7 mouse cellular contexts compared by ENCODE assay signal in the genomic region with DNA sequence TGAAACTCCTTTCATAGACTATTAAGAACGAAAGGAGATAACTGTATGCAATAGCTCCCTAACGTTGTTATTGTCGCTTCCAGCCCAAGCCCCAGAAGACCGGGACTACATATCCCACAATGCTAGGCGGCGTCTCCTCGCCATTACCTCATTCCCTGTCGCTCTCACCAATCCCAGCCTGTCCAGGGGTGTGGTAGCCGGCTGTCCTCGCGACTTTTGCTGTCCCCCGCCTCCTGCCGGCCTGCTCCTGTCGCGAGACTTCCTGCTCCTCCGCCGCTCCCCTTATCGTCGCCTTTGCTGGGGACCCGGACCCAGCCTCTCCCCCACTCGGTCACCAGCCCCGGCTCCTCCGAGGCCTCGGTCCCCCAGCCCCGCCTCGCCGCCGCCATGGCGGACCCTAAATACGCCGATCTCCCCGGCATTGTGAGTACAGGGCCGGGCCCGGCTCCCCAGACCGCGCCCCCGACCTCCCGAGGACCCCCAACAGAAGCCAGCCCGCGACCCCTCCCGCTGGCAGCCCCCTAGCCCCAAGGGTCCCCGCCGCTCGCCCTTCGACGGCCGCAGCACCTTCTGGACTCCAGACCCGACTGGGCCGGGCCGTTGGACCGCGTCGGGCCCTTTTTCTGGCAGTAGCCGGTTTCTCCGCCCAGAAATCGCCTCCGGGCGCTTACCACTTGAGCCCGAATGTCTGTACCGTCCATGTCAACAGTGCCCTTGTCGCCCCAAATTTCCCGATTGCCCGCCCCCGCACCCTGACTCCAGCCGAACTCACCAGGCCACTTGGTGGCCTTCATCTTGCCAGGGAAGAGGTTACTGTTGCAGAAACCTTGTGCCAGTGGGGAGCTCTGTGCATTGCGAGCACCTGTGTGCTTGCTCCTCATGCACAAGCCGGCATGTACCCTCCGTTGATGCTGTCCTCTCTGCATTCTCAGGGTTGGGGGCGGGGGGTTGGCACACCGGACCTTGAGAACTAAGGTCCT. TPM values are rescaled to one million over a fixed set of nuclear protein-coding genes. Genes with fewer than 3 reads are reported as not detected.
DNase-seq lines count a peak whose midpoint lies in the region; ATAC-seq lines count a peak whose summit lies in the region.

A gene (plus strand): TSS at position 257 of the 980 bp plus-strand sequence.

- H3K9ac ChIP-seq in intestine, embryonic 15.5 days: peak within 1 kb of the TSS; percentile 98

- WGBS in intestine, embryonic 15.5 days: under 1% methylated on average over 70 of the region's 70 CpGs
- under 1% methylated on average over 70 of the region's 70 CpGs for WGBS in midbrain, embryonic 10.5 days

- peak within 1 kb of the TSS; percentile 85 for H3K4me2 ChIP-seq in intestine, embryonic 15.5 days (replicated peaks)

- no peaks in the 10 kb centered on the region for H3K9me3 ChIP-seq in intestine, embryonic 15.5 days
- H3K9me3 ChIP-seq in midbrain, embryonic 10.5 days (replicated peaks): no peaks in the 10 kb centered on the region

- intact Hi-C loops in gastrocnemius, postnatal 36 days (cut with DNase I): no loop called here
- intact Hi-C loops in left cerebral cortex, postnatal 25 days (cut with DNase I): loop anchor here (1.0 to 2.0 kb wide), 2 partner anchors 22 to 44 kb away; a partner anchor contains a TSS

- H3K27me3 ChIP-seq in intestine, embryonic 15.5 days (replicated peaks): peaks cover 18% of the 10 kb centered on the region
- peaks cover 37% of the 10 kb centered on the region for H3K27me3 ChIP-seq in midbrain, embryonic 10.5 days (ENCODE audit: low read depth, poor library complexity, severe bottlenecking)

- H3K4me3 ChIP-seq in intestine, embryonic 15.5 days (replicated peaks): peak within 1 kb of the TSS; percentile 96
- H3K4me3 ChIP-seq in midbrain, embryonic 10.5 days: peak within 1 kb of the TSS; percentile 98

- H3K27ac ChIP-seq in intestine, embryonic 15.5 days: peak within 1 kb of the TSS; percentile 81
- peak within 1 kb of the TSS; percentile 98 for H3K27ac ChIP-seq in midbrain, embryonic 10.5 days (replicated peaks)

- ATAC-seq in intestine, embryonic 15.5 days: peak; percentile 99

- H3K36me3 ChIP-seq in intestine, embryonic 15.5 days: no peaks in the 10 kb centered on the region; the same call in 1 of the 2 replicates
- H3K36me3 ChIP-seq in midbrain, embryonic 10.5 days: peaks cover 34% of the 10 kb centered on the region

- DNase-seq in adrenal gland, adult 18-20 months (ENCODE audit: low spot score in 2 of 2): peak; percentile 87 to 88
- DNase-seq in embryo, embryonic 11 days: peak; percentile 96
- peak; percentile 85 to 93 for DNase-seq in gastrocnemius, postnatal 36 days
- peak; percentile 92 to 98 for DNase-seq in left cerebral cortex, postnatal 25 days (ENCODE audit: low spot score in 2 of 2)
- DNase-seq in midbrain, embryonic 10.5 days (ENCODE audit: low spot score): peak; percentile 97
- peak; percentile 88 for DNase-seq in right cerebral cortex, postnatal 4 days

- H3K4me1 ChIP-seq in intestine, embryonic 15.5 days (replicated peaks): peaks cover 23% of the 10 kb centered on the region
- H3K4me1 ChIP-seq in midbrain, embryonic 10.5 days: peaks cover 43% of the 10 kb centered on the region

RNA-seq across cellular contexts. Expression of the gene that starts here (rescaled TPM):
- 100 to 1,000 TPM; 143 to 159 TPM for total RNA-seq in adrenal gland, adult 18-20 months (2021)
- total RNA-seq in gastrocnemius, postnatal 36 days (2021): 10 to 100 TPM; 86.8 to 91.8 TPM
- polyA plus RNA-seq in intestine, embryonic 15.5 days (2015; fragmentation: Nextera tagmentation; extraction: Ambion mirVana): 150 and 154 TPM in 2 replicates
- 100 to 1,000 TPM; 262 to 278 TPM for total RNA-seq in left cerebral cortex, postnatal 25 days (2021)
- 212 and 239 TPM in 2 replicates for polyA plus RNA-seq in midbrain, embryonic 10.5 days (2016; fragmentation: Nextera tagmentation; extraction: Ambion mirVana)

Comparison
In these comparisons a context has a peak if more than half of its experiments do, and no peak if none do; other contexts are left out.
1. Peak in every context shown above with its lines: DNase-seq, ATAC-seq, H3K4me3 ChIP-seq and H3K27ac ChIP-seq.